Mouse (Mus musculus) bone marrow, adult 2 months (tissue): Measurements from ENCODE around the gene Extl1. TPM values are rescaled to one million over a fixed set of nuclear protein-coding genes. Genes with fewer than 3 reads are reported as not detected.

Experiments used
- H3K27ac ChIP-seq: fragments of 200-500 bp; 2 replicates; pipeline ENCODE4 v1.5.1; 2012; ENCODE audit warnings: low read depth, mild to moderate bottlenecking, control low read depth, inconsistent platforms, low read length; ENCODE audit not compliant: control insufficient read depth, poor library complexity, insufficient read depth
- H3K4me1 ChIP-seq: fragments of 200-500 bp; 2 replicates; pipeline ENCODE4 v1.6.1; 2011; ENCODE audit warnings: low read length; ENCODE audit not compliant: control insufficient read depth, insufficient read depth
- H3K4me3 ChIP-seq: fragments of 200-500 bp; replicated peaks from 2 replicates; pipeline ENCODE3; 2011; ENCODE audit warnings: mild to moderate bottlenecking, low read depth, low read length, control low read depth; ENCODE audit not compliant: control insufficient read depth
- CTCF ChIP-seq: fragments of 200-500 bp; IDR thresholded peaks from 2 replicates; pipeline ENCODE4 v1.5.1; 2011; ENCODE audit warnings: low read length, control low read depth; ENCODE audit not compliant: control insufficient read depth, insufficient read depth
- POLR2A ChIP-seq: fragments of 200-500 bp; IDR thresholded peaks from 2 replicates; pipeline ENCODE4 v1.6.1; 2011; ENCODE audit warnings: low read depth, mild to moderate bottlenecking, control low read depth, low read length, borderline replicate concordance; ENCODE audit not compliant: control insufficient read depth
- WGBS: fragments of 180-500 bp; shearing (Covaris S2); methylation state at CpG from one replicate; pipeline ENCODE4 v1.1.7; 2018; 5-methylcytosine and 5-hydroxymethylcytosine counted together
- polyA plus RNA-seq: library from polyadenylated mRNA; stranded (reverse); fragments of >200 nt; gene quantifications from 2 replicates; pipeline ENCODE4 v1.2.4, GENCODE M21; 2011; ENCODE audit warnings: low replicate concordance; ENCODE audit not compliant: missing spikeins, insufficient read depth, insufficient read length

The Extl1 gene
- polyA plus RNA-seq, 1 experiment = 3.3 TPM

- TF ChIP-seq POLR2A (no peak), CTCF (no peak)
- 64% methylated on average over 10 of the region's 10 CpGs for WGBS
- H3K4me3 ChIP-seq = no peak overlapping the region
- H3K4me1 ChIP-seq = no peaks in the 10 kb centered on the region
- H3K27ac ChIP-seq = no peak overlapping the region
Measured at GRCm38 (mm10) chr4:134378089-134378615, 5.5 kb downstream of the Extl1 start.

GRCm38 (mm10) chr4:134374306-134374705 lies 9.3 kb downstream of the Extl1 start:
- TF ChIP-seq CTCF (no peak), POLR2A (no peak)

GRCm38 (mm10) chr4:134373295-134373694 lies 10.4 kb downstream of the Extl1 start:
- Histone ChIP-seq H3K4me1 (peaks cover 4% of the 10 kb centered on the region), H3K27ac (no peak overlapping the region), H3K4me3 (no peak overlapping the region)
- 82% methylated on average over 8 of the region's 8 CpGs for WGBS
- TF ChIP-seq CTCF = no peak
- TF ChIP-seq POLR2A = no peak

More at GRCm38 (mm10) chr4:134374306-134374705, 9.3 kb downstream of the Extl1 start:
- WGBS = 25% methylated on average over 1 of the region's 1 CpGs
- no peak overlapping the region for H3K4me3 ChIP-seq
- peaks cover 4% of the 10 kb centered on the region for H3K4me1 ChIP-seq
- H3K27ac ChIP-seq = no peak overlapping the region

- H3K4me3 ChIP-seq = peak overlapping the region; percentile 56
- peaks cover 4% of the 10 kb centered on the region for H3K4me1 ChIP-seq
- TF ChIP-seq POLR2A = no peak
- TF ChIP-seq CTCF = no peak
- no peak overlapping the region for H3K27ac ChIP-seq
- 1% methylated on average over 16 of the region's 16 CpGs for WGBS
Measured at GRCm38 (mm10) chr4:134372294-134372747, 11.3 kb downstream of the Extl1 start.

- Histone ChIP-seq H3K4me3 (no peak overlapping the region), H3K4me1 (peaks cover 4% of the 10 kb centered on the region), H3K27ac (no peak overlapping the region)
- 1% methylated on average over 17 of the region's 17 CpGs for WGBS
- TF ChIP-seq CTCF = no peak
- TF ChIP-seq POLR2A = no peak
Measured at GRCm38 (mm10) chr4:134371316-134371855, 12.3 kb downstream of the Extl1 start.

- Histone ChIP-seq H3K27ac (no peak overlapping the region), H3K4me3 (no peak overlapping the region), H3K4me1 (peaks cover 4% of the 10 kb centered on the region)
- WGBS = 9% methylated on average over 18 of the region's 18 CpGs
- TF ChIP-seq CTCF = no peak
- TF ChIP-seq POLR2A = no peak
Measured at GRCm38 (mm10) chr4:134370649-134371221, 12.9 kb downstream of the Extl1 start.

- H3K4me3 ChIP-seq = no peak overlapping the region
- peaks cover 2% of the 10 kb centered on the region; the same call in 1 of the 2 replicates for H3K4me1 ChIP-seq
- H3K27ac ChIP-seq = no peak overlapping the region
- TF ChIP-seq POLR2A (no peak), CTCF (no peak)
- 11% methylated on average over 5 of the region's 5 CpGs for WGBS
Measured at GRCm38 (mm10) chr4:134365280-134365679, 18.4 kb downstream of the Extl1 start.

- H3K4me1 ChIP-seq = peaks cover 2% of the 10 kb centered on the region; the same call in 1 of the 2 replicates
- H3K27ac ChIP-seq = peak overlapping the region; percentile 17; the same call in 1 of the 2 replicates
- H3K4me3 ChIP-seq = no peak overlapping the region
- TF ChIP-seq CTCF (no peak), POLR2A (no peak)
- under 1% methylated on average over 9 of the region's 9 CpGs for WGBS
Measured at GRCm38 (mm10) chr4:134362586-134362985, 21.1 kb downstream of the Extl1 start.

GRCm38 (mm10) chr4:134362124-134362523 lies 21.5 kb downstream of the Extl1 start:
- no peak for TF ChIP-seq POLR2A
- TF ChIP-seq CTCF = no peak
- WGBS = 31% methylated on average over 9 of the region's 9 CpGs
- no peak overlapping the region for H3K4me3 ChIP-seq
- peaks cover 2% of the 10 kb centered on the region; the same call in 1 of the 2 replicates for H3K4me1 ChIP-seq
- H3K27ac ChIP-seq = peak overlapping the region; percentile 17; the same call in 1 of the 2 replicates
